Mouse (Mus musculus) limb, embryonic 10.5 days (tissue): ENCODE results near the gene Erv3. TPM values are rescaled to one million over a fixed set of nuclear protein-coding genes. Genes with fewer than 3 reads are reported as not detected.
"Not testable (repeated sequence)": the region's sequence is repeated elsewhere in the genome, so short reads cannot be mapped to it uniquely, and the experiment has no call there.

Source experiments
- DNase-seq: peaks from one replicate; pipeline ENCODE4 v3.0.0-alpha.2; 2017; ENCODE audit warnings: low spot score
- H3K27ac ChIP-seq: fragments of 300-500 bp; sonication (generic); 2 replicates; pipeline ENCODE4 v1.5.1; 2016; ENCODE audit warnings: mild to moderate bottlenecking
- H3K27me3 ChIP-seq: fragments of 300-500 bp; sonication (generic); 2 replicates; pipeline ENCODE4 v1.6.1; 2016; ENCODE audit warnings: low read depth, mild to moderate bottlenecking; ENCODE audit not compliant: poor library complexity, severe bottlenecking
- H3K36me3 ChIP-seq: fragments of 300-500 bp; sonication (generic); 2 replicates; pipeline ENCODE4 v1.6.1; 2016; ENCODE audit warnings: mild to moderate bottlenecking, moderate library complexity
- H3K4me1 ChIP-seq: fragments of 300-500 bp; sonication (generic); 2 replicates; pipeline ENCODE4 v1.6.1; 2016
- H3K4me3 ChIP-seq: fragments of 300-500 bp; sonication (generic); 2 replicates; pipeline ENCODE4 v1.5.1; 2016; ENCODE audit warnings: mild to moderate bottlenecking, moderate library complexity
- H3K9me3 ChIP-seq: fragments of 300-500 bp; sonication (generic); replicated peaks from 2 replicates; pipeline ENCODE4 v1.6.1; 2016; ENCODE audit warnings: mild to moderate bottlenecking
- WGBS: fragments of 180-500 bp; shearing (Covaris S2); methylation state at CpG from one replicate; pipeline ENCODE4 v1.1.7; 2016; 5-methylcytosine and 5-hydroxymethylcytosine counted together
- polyA plus RNA-seq: library from polyadenylated mRNA; unstranded; fragments of >200 nt; fragmentation: Nextera tagmentation; extraction: Ambion mirVana; gene quantifications from 2 replicates; pipeline ENCODE4 v1.2.1, GENCODE M21; 2016

The Erv3 gene
- polyA plus RNA-seq, 1 experiment from 2014 or later = not detected

DNA sequence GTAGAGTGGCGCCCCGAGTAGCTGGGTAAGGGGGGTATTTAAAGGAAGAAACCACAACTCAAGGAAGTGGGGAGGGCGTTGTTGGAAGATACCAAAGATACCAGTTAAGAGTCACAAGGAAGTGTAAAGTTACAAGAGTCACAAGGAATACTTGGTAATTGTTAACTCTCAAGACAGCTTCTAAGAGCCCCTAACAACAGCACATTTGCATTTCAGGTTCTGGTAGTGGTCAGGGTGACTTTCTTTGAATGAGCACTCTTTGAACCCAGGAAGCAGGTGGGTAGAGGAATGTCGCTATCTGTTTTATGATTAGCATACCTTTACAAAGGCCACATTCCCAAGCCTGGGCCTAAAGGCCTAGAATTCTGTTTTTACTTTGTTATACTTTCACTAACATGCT, 28.6 kb downstream of the Erv3 start:
- not testable (repeated sequence) for H3K9me3 ChIP-seq, H3K27ac ChIP-seq, H3K36me3 ChIP-seq, H3K4me1 ChIP-seq, H3K27me3 ChIP-seq, DNase-seq, H3K4me3 ChIP-seq
- 80% methylated on average over 4 of the region's 4 CpGs for WGBS

- no peak overlapping the region for H3K4me3 ChIP-seq
- DNase-seq = no peak
- H3K27me3 ChIP-seq = no peaks in the 10 kb centered on the region
- no peaks in the 10 kb centered on the region for H3K9me3 ChIP-seq
- H3K36me3 ChIP-seq = no peaks in the 10 kb centered on the region
- WGBS = 56% methylated on average over 18 of the region's 18 CpGs
- no peaks in the 10 kb centered on the region for H3K4me1 ChIP-seq
- H3K27ac ChIP-seq = no peak overlapping the region
These were observed 31.3 kb downstream of the Erv3 start for GRCm38 (mm10) chr2:131827999-131828975.

GRCm38 (mm10) chr2:131827026-131827687, 32.4 kb downstream of the Erv3 start:
- Histone ChIP-seq H3K27ac (no peak overlapping the region), H3K27me3 (no peaks in the 10 kb centered on the region), H3K4me3 (no peak overlapping the region), H3K36me3 (no peaks in the 10 kb centered on the region), H3K9me3 (no peaks in the 10 kb centered on the region), H3K4me1 (no peaks in the 10 kb centered on the region)
- no peak for DNase-seq
- 78% methylated on average over 4 of the region's 4 CpGs for whole genome bisulfite sequencing

GRCm38 (mm10) chr2:131825498-131825897, 34.0 kb downstream of the Erv3 start:
- no peak for DNase-seq
- Histone ChIP-seq H3K9me3 (no peaks in the 10 kb centered on the region), H3K36me3 (no peaks in the 10 kb centered on the region), H3K4me3 (no peak overlapping the region), H3K27ac (no peak overlapping the region), H3K27me3 (no peaks in the 10 kb centered on the region), H3K4me1 (peaks cover 2% of the 10 kb centered on the region; the same call in 1 of the 2 replicates)
- WGBS = 63% methylated on average over 2 of the region's 2 CpGs

DNA sequence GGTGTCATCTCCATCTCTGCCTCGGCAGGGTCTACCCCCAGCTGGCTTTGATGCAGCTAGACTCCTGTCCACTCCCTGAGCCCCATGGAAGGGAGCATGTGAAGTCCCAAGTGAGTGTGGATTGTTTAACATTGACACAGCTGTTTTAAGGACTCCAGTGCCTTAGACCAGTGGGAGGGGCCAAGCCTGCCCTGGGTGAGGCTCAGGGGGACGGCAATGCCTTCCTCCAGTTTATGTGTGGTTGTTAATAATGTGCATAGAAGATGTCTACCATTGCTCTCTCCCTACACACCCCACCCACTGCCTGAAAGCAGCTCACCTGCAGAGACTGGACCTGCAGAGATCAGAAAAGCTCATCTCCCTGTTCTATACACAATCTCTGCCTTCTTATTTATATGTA, 35.6 kb downstream of the Erv3 start:
- Histone ChIP-seq H3K9me3 (no peaks in the 10 kb centered on the region), H3K4me1 (peaks cover 5% of the 10 kb centered on the region; the same call in 1 of the 2 replicates), H3K36me3 (no peaks in the 10 kb centered on the region), H3K27me3 (no peaks in the 10 kb centered on the region), H3K27ac (no peak overlapping the region), H3K4me3 (no peak overlapping the region)
- no peak for DNase-seq
- 55% methylated on average over 2 of the region's 2 CpGs for WGBS

GRCm38 (mm10) chr2:131822492-131822891, 37.1 kb downstream of the Erv3 start:
- Histone ChIP-seq H3K4me1 (peaks cover 5% of the 10 kb centered on the region; the same call in 1 of the 2 replicates), H3K36me3 (no peaks in the 10 kb centered on the region), H3K27me3 (no peaks in the 10 kb centered on the region), H3K27ac (no peak overlapping the region), H3K4me3 (no peak overlapping the region), H3K9me3 (no peaks in the 10 kb centered on the region)
- WGBS = 79% methylated on average over 3 of the region's 3 CpGs
- no peak for DNase-seq

DNA sequence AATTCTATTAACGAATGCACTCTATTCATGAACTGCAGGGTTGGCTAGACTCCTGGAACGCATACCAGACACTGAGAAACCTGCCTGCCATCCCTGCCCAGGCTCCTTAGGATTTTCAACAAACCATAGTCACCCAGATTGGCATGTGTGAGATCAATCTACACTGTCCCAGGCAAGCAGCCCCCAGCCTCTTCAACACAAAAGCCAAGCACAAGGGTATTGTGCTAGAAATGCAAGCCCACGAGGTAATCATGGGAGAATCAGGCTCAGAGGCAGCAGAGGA, 37.9 kb downstream of the Erv3 start:
- Histone ChIP-seq H3K27ac (no peak overlapping the region), H3K27me3 (no peaks in the 10 kb centered on the region), H3K9me3 (no peaks in the 10 kb centered on the region), H3K4me3 (no peak overlapping the region), H3K36me3 (no peaks in the 10 kb centered on the region), H3K4me1 (peaks cover 5% of the 10 kb centered on the region; the same call in 1 of the 2 replicates)
- WGBS = 88% methylated on average over 3 of the region's 3 CpGs
- no peak for DNase-seq

- H3K9me3 ChIP-seq = no peaks in the 10 kb centered on the region
- peak; percentile 82 for DNase-seq
- H3K27me3 ChIP-seq = no peaks in the 10 kb centered on the region
- no peak overlapping the region for H3K27ac ChIP-seq
- no peak overlapping the region for H3K4me3 ChIP-seq
- 34% methylated on average over 6 of the region's 6 CpGs for WGBS
- H3K4me1 ChIP-seq = peaks cover 5% of the 10 kb centered on the region; the same call in 1 of the 2 replicates
- no peaks in the 10 kb centered on the region for H3K36me3 ChIP-seq
These were observed 38.4 kb downstream of the Erv3 start for GRCm38 (mm10) chr2:131820932-131821707.

- 24% methylated on average over 14 of the region's 14 CpGs for WGBS
- H3K4me3 ChIP-seq = peak overlapping the region; percentile 24; the same call in 1 of the 2 replicates
These were observed 39.4 kb downstream of the Erv3 start for GRCm38 (mm10) chr2:131820088-131820675.

DNA sequence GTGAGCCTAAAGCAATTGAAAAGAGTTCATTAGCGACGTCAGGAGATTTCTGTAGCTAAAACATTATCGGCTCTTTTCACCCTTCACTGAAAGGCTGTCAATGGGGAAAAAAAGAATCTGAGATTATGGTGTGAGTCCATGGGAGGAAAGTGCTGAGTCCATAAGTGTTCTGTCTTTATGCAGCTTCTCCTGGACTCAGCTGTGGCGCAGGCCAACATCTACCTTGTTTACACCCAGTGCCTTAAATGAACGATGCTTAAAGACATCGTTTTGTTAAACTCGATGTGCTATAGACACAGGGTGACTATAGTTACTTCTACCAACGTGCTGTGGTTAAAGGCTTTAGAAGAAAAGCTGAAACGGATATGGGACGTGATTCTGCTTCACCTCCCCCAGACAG, 45.2 kb downstream of the Erv3 start:
- WGBS = 84% methylated on average over 10 of the region's 10 CpGs
- Histone ChIP-seq H3K27me3 (peaks cover 12% of the 10 kb centered on the region; the same call in 1 of the 2 replicates), H3K9me3 (no peaks in the 10 kb centered on the region), H3K4me3 (no peak overlapping the region), H3K4me1 (no peaks in the 10 kb centered on the region), H3K27ac (no peak overlapping the region), H3K36me3 (no peaks in the 10 kb centered on the region)
- DNase-seq = no peak

More at GRCm38 (mm10) chr2:131820088-131820675, 39.4 kb downstream of the Erv3 start:
- Histone ChIP-seq H3K27ac (no peak overlapping the region), H3K9me3 (no peaks in the 10 kb centered on the region), H3K4me1 (peaks cover 5% of the 10 kb centered on the region; the same call in 1 of the 2 replicates), H3K27me3 (no peaks in the 10 kb centered on the region), H3K36me3 (no peaks in the 10 kb centered on the region)
- DNase-seq = peak; percentile 86

- peaks cover 12% of the 10 kb centered on the region; the same call in 1 of the 2 replicates for H3K27me3 ChIP-seq
- no peaks in the 10 kb centered on the region for H3K36me3 ChIP-seq
- no peak overlapping the region for H3K27ac ChIP-seq
- no peaks in the 10 kb centered on the region for H3K9me3 ChIP-seq
- no peak overlapping the region for H3K4me3 ChIP-seq
- DNase-seq = no peak
- WGBS = 53% methylated on average over 1 of the region's 1 CpGs
- peaks cover 7% of the 10 kb centered on the region for H3K4me1 ChIP-seq
These were observed 46.1 kb downstream of the Erv3 start for GRCm38 (mm10) chr2:131813437-131813836.

DNA sequence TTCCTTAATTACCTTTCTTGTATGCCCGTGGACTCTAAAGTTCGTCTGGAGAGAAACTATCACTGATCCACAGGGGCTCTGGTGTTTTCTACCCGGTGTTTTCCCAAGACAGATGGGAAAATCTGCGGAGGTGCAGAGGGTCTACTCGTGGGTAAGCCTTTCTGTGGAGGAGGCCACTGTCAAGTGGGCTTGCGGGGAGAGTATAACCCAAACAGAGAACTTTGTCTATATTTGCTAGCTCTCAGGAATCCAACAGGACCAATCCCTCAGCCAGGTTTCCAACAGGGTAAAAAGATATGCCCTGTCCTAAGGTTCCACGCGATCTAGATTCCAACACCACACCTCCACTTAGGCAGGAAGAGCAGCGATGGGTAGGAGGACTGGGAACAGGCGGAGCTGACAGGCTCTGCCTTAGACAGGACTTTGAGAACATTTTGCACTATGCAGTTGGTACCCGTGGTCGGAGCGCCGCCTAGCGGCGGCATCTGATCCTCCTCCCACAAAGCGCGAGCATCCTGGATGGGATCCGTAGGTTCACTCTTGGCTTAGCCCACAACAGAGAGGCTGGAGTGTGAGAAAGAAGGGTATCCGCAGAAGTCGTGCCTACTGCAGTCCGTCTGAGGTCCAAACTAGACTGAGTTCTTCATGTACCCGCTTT, 46.9 kb downstream of the Erv3 start:
- WGBS = 22% methylated on average over 23 of the region's 23 CpGs
- Histone ChIP-seq H3K4me1 (peaks cover 14% of the 10 kb centered on the region), H3K9me3 (no peaks in the 10 kb centered on the region), H3K27me3 (peaks cover 12% of the 10 kb centered on the region; the same call in 1 of the 2 replicates), H3K36me3 (no peaks in the 10 kb centered on the region), H3K4me3 (no peak overlapping the region), H3K27ac (no peak overlapping the region)
- DNase-seq = peak; percentile 91
